Mouse (Mus musculus): ENCODE measurements at regions not wholly inside any gene's neighbourhood (a gene's known extent, or its start where the extent isn't known, plus 50 kb on each side); places are given as distances from the start of the nearest gene placed in this dataset.
"Not testable (repeated sequence)": the region's sequence is repeated elsewhere in the genome, so short reads cannot be mapped to it uniquely, and the experiment has no call there.

DNA sequence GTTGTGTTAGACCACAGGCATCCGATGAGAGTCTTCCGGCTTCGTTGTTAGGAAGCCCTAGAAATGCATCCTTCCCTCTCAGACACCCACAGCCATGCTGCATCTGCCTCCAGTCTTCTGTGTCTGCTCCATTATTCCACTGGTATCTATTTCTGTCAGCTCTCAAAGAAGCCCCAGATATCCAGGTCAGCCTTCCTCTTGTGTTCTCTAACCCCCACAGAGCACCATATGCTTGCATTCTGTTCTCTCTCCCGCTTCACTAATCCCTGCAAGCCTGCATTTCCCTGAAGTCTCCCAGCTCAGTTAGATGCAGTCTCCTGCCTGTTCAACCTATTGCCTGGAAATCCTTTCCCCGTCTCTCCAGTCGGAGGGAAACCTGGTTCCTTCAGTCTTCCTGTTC is 53.6 kb upstream of the Wdfy3 start:
- no peak for DNase-seq (ENCODE audit: low read depth)

DNA sequence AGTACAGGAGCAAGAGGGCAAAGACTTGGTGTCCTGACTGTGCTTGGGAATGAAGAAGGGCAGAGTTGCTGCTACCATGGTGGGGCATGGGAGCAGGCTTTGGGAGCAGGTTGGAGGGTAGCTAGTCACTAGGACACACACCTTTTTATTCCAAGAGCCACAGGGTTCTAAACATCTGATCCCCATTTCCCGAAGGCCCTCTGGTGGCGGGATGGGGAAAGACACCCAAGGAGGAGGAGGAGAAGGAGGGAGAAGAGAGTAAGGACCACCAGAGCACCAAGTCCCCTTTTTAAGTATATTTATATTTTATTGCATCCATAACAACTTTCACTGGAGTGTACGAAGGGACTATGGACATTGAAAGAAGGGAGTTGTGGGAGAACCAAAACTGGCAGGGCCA is 57.0 kb upstream of the Wdfy3 start:
- DNase-seq (ENCODE audit: low read depth), result no peak

DNA sequence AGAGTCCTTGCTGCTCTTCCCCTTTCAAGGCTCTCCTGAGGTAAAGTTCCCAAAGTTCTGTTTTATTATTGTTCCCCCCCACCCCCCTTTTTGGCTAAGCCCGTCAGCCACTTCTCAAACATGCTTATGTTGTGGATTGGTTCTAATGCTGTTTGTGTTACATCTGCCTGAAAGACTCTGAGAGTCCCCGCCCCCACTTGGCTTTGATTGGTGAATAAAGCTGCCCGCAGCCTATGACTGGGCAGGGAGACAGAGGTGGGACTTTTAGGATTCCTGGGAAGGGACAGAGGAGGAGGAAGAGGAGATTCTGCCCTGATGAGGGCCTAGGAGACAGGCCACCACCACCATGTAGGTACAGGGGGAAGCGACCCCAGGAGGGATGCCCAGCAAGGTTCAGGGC is 78.3 kb upstream of the Wdfy3 start:
- no peak for DNase-seq (ENCODE audit: low read depth)

DNA sequence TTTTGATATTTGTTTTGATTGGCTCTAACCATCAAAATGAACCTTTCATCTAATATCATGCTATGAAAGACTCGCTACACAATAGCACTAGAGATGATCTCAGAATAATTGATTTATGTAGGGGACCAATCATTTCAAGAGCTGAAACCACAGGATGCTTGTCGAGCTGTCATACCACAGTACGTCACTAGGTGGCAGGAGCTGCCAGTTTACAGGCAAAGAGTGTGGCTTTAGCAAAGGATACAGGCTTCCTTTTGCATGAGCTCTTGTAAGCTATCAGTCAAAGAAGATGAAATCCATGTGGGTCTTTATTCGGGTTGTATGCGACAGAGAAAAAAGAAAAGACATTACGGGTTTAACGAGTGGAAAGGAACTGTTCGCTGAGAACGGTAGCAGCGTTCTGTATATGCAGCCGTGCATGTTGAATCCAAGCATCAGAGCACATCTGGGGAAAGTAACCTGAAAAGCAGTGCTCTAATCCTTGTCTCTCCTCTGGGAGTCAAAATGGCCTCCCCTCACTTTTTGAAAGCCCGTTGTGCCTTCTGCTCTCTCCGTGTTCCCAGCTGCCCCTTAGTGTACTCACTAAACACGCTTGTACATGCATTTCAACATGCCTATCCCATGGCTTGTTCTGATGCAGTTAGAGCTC is 79.9 kb upstream of the Wdfy3 start:
- DNase-seq (ENCODE audit: low read depth), result peak; percentile 38

DNA sequence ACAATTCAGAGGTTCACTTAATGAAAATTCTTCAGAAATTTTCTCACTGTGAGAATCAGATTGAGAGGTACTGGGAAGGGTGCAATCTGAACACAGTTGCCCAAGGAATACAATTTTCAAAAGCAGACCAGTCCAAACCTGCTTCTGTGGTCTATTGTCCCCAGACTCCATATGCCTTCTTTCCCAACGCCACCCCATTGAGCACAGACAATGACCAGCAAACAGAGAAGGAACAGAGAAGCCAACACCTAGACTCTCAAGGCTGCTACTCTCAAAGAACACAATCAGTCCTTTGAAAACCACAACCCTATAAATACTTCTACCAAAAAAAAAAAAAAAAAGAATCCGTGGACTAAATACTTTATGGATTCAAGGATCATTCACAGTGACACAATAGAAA is 89.9 kb upstream of the Wdfy3 start:
- DNase-seq (ENCODE audit: low read depth), result no peak

DNA sequence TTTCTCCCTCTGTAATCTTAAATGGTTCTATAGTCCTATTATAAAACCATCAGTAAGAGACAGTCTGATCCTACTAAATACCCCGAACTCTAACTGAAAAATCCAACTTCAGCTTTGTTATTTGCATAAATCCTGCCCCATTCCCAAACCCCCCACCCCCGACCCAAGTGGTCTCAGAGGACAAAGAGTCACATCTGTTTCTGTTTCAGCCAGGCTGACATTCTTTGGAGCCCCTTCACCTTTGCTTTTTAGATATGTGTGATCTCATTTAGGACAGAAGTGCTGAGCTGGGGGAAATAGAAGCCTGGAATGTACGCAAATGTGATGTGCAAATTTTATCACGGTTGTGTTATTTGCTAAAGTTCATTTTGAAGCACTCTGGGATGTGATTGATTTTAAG is 98.3 kb upstream of the Wdfy3 start:
- no peak for DNase-seq (ENCODE audit: low read depth)

DNA sequence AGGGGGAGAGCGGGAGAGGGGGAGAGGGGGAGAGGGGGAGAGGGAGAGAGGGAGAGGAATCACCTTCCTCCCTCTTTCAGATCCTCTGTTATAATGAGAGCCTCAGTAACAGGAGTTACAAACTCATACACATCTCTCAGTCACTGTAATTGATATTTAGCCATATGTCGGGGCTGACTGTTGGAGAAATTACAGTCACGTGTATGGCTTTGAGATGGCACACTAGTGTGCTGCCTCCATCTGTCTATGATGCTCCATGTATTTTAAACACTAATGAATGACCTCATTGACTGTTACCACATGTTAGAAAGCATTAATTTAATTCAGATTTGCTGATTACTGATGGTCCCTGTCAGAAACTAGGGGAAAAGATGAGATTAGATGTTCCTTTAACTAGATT is 102.1 kb upstream of the Wdfy3 start:
- no peak for DNase-seq (ENCODE audit: low read depth)

DNA sequence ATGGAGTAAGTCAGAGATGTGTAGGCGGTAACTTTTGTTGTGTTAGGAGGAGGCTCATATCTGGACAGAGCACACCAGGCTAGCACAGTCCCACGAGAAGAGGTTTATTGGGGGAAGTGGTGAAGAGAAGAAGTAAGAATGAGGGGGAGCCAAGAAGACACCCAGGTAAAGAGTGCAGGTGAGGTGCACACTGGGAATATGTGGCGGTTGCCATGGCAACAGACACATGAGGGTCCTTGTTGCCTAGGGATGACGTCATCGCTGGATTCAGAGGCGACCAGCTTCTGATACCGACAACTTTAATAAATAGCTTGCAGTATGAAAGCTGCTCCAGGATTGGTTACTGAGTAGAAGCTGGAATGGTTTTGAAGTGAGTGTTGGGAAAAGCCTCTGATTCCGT is 110.5 kb upstream of the Wdfy3 start:
- no peak for DNase-seq (ENCODE audit: low read depth)

DNA sequence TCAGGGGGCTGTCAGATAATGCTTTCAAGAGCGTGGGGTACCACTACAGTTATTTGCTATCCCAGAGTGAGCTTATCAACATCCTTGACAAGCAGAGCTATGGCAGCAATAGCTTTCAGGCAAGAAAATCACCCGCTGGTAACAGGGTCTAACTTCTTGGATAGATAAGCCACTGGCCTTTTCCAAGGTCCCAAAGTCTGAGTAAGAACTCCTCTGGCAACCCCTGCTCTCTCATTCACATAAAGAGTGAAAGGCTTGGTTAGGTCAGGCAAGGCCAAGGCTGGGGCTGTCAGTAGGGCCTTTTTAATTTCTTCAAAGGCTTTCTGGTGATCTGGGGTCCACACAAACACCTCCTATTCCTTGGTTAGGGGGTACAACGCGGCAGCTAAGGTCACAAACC is 119.2 kb upstream of the Wdfy3 start:
- DNase-seq (ENCODE audit: low read depth), result not testable (repeated sequence)

DNA sequence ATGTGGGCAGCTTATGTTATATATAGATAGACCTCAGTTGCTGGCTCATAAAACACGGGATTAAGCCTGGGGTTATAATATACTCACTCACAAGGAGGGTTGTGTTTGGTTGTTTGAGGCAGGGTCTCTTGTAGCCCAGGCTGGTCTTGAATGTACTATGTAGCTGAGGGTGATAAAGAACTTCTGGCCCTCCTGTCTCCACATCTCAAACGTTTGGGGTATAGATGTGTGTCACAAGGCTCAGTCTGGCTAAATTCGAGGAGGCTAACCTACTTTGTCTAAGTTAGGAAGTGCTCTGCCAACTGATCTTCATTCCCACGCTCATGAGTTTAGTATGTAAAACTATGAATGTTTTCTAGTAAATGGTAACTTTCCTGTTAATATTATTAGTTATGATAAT is 136.7 kb upstream of the Wdfy3 start:
- no peak for DNase-seq (ENCODE audit: low read depth)

DNA sequence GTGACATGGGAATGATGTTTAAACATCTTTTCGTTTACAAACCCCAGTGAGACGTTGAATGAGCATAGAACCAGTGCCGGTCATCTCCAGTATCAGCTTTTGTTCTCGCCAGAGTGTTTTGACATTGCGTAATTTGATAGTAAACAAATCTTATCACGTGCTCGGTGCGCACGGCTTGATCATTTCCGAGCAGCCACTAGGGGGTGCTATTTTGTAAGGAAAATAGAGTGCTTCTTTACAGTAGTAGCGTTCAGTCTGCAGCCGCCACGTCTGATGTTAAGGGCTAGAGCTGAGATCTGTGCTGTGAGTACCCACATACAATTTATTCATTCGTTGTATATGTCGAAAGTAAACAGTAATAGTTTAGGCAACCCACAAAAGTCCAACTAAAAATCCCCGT is 137.2 kb upstream of the Wdfy3 start:
- DNase-seq (ENCODE audit: low read depth), result peak; percentile 34

DNA sequence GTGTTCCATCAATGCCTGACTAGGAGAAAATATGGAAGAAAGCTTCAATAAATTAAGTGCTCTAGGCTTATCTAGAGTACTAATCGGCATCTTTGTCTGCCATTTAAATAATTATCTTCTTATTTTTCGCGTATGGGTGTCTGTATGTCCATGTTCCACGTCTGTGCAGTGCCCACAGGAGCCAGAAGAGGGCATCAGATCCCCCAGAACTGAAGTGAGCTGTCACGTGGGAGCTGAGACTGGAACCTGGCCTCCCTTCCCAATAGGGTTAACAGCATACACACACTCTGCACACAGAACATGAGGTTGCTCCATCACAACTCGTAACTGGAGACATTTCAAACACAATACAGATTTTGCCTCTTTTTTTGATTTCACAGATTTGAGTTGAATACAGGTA is 143.4 kb upstream of the Wdfy3 start:
- no peak for DNase-seq (ENCODE audit: low read depth)

DNA sequence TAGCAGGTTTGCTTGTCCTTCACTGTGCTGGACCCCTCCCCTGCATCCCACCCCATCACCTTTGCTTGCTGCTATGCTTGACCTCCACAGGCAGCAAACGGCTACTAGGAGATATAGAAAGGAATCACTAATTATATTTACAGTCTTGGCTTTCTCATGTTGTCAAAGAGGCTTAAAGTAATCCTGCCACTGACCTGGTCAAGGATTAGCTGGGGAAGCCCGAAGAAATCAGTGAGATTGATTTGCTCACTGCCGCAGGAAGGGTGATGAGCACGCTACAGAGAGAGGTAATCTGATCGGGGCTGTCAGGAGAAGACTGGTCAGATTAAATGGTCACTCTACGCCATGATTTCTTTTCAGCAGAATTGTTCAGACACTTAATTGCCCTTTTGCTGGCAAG is 157.4 kb upstream of the Wdfy3 start:
- no peak for DNase-seq (ENCODE audit: low read depth)

DNA sequence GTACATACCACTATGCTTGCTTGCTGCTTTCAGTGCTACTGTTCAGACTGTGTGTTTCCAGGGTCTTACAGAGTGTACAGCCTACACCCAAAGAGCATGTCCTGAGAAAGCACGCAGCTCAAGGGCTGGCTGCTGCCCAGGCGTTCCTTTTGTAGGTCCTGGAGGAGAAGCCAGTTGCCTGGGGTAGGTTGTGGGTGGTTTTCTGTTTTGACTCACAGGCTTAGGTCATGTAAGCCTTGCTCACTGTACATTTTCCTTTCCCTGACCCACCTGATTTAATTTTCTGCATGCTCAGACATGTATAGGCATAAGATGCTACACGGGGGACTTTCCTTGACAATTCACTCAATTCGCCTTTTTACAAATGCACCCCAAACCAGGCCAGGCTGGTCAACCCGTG is 172.9 kb upstream of the Wdfy3 start:
- no peak for DNase-seq (ENCODE audit: low read depth)

DNA sequence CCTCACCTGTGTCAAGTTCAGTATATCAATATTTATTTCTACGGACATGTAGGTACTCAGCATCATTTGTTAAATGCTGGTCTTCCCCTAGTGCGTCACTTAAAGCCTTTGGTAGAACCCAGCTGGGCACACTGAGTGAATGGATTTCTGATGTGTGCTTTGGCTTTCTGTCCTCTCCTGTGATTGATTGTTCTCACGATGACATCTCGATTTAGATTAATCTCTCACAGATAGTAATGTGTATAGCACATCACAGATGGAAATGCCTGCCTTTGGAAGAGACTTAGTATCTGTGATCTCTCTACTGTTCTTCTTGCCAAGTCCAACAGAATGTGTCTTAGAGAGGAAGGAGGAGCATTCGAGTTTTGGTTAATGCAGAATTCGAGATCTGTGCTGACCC is 175.0 kb upstream of the Wdfy3 start:
- DNase-seq (ENCODE audit: low read depth), result no peak

DNA sequence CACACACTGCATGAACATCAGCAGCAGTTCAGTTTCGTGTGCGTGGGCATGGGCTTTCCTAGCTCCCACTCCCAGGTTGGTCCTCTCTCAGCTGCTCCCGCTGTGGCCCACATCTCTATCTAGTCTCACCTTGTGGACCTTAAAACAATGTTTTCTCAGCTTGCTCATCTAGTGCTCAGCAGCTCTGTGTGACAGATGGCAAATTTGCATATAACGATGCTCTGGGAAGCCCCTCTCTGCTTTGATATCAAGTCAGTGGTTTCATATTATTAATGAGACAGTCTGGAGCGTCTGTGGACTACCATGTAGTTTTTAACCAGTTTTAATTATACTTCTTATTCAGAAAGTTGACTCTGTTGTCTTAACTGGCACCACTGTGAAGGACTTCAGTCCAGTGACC is 179.0 kb upstream of the Wdfy3 start:
- no peak for DNase-seq (ENCODE audit: low read depth)

DNA sequence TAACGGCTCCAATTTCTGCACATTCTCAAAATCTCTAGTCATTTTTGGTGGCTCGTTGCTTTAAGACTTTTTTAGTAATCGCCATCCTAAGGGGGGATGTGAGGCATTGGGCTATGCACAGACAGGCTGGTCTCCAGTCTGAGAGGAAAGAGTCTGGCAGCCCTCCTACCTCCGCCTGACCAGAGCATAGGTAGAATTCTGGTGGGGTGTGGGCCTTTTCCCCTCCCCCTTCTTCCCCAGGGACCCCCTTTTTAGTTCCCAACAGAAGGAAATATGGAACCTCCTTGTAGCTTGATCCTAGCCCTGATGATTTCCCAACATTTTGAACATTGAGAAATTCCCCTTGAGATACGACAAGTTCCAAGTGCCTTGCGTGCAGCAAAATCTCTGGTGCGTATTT is 181.4 kb upstream of the Wdfy3 start:
- no peak for DNase-seq (ENCODE audit: low read depth)

DNA sequence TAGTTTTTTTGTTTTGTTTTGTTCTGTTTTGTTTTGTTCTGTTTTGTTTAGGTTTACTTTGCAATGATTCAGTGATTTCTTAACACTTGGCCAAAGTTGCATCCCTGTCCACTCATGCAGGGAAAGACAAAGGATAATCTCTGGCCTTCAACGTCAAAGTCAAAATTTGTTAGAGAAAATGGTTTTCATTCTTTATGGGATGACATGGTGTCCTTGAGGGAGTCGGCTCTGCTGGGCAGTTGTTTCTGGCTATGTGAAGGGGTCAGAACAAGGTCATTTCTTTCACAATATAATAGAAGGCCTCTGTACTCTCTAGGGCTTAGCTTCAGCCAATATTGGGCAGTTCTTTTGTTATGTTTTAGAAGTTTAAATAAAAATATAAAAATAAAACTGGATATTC is 184.1 kb upstream of the Wdfy3 start:
- DNase-seq (ENCODE audit: low read depth), result no peak

DNA sequence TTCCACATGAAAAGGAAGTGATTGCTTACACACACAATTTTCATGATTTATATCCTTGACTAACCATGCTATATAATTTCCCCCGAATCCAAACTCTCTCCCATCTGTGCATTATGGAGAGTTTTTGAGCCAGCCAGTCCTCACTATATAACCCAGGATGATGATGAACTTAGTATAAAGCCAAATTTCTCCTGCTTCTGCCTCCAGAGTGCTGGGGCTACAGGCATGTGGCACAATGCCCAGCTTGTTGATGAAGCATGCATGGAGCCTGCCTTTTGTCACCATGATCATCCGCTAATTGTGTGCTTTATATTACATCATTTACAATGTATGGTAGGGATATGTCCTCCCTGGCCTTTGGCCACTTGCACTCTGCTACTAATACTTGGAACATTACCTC is 187.4 kb upstream of the Wdfy3 start:
- DNase-seq (ENCODE audit: low read depth), result no peak

DNA sequence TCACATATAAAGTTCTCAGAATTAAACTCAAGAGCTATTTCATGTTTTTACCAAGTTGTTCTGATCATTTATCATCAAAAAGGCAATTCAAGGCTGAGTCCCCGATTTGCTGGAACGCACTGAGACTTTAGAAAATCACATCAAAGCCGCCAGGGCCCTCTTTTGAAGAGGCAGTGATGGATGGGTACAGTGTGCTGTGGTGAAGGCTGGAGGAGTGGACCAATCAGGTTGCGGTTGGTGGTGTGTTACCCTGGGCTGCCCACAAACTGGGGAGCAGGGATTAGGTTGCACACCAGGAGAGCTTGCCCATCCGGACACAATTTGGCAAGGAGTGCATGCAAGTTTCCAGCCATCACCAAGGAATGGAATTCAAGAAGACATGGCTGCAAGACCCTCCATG is 191.9 kb upstream of the Wdfy3 start:
- DNase-seq (ENCODE audit: low read depth), result no peak

DNA sequence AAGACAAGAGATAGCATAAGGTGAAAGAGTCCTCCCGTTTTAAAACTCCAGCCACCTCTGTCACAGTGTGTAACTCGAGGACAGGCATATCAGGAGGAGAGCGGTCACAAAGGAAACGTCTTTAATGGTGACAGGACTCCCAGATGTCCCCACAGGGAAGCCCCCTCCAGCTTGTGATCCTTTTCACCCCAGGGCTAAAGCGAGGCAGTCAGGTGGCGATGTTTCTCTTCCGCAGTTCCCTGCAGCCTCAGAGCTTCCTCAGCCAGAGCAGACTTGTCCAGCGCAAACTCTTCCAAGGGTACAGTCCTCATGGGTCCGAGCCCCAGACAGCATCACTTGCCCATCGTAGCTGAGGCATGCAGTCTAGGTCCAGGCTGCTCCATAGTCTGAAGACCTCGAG is 196.7 kb upstream of the Wdfy3 start:
- no peak for DNase-seq (ENCODE audit: low read depth)

DNA sequence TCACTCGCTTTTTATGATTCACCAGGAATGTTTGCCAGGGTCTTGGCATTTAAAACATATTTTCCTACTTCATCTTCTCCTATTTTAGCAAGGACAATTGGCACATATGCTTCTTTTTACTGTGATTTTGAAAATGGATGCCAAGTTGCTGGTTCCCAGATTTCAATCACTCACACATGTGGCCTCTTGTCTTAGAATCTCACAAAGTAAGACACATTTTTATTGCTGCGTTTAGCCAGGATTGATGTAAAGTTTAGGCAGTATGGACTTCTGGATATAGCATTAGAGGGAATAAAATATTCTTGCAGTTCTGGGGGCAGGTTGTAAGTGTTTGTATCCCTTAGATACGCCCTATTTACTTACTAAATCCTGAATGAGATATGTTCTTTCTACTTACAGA is 197.4 kb upstream of the Wdfy3 start:
- no peak for DNase-seq (ENCODE audit: low read depth)

DNA sequence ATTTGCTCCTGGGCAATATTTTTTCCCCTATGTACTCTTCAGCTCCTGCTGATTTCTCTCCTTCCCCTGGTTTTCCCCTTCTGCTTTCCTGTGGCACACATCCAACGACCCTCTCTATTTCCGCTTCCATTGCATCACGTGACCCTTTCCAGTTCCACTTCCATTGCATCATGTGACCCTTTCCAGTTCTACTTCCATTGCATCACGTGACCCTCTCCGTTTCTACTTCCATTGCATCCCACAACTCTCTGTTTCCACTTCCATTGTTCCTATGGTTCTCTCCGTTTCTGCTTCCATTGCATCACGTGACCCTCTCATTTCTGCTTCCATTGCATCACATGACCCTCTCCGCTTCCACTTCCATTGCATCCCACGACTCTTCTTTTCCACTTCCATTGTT is 199.5 kb upstream of the Wdfy3 start:
- no peak for DNase-seq (ENCODE audit: low read depth)

DNA sequence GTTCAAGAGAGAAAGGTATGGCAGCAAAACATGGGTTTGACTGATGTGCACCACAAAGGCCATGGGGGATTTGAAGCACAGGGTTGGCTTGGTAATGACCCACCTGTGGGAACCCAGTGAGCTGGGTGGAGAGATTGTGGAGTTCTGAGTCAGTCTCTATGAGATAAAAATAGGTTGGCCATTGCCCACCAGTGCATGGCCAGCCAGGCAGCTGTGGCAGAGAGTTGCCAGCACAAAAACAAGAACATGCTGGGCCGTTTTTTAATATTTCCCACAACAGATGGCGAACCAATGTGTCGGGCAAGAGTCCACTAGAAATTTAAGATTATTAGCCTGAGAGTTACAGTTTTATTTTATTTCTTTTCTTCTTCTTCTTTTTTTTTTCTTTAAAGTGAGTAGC is 205.6 kb upstream of the Arhgap24 start:
- no peak for DNase-seq (ENCODE audit: low read depth)

DNA sequence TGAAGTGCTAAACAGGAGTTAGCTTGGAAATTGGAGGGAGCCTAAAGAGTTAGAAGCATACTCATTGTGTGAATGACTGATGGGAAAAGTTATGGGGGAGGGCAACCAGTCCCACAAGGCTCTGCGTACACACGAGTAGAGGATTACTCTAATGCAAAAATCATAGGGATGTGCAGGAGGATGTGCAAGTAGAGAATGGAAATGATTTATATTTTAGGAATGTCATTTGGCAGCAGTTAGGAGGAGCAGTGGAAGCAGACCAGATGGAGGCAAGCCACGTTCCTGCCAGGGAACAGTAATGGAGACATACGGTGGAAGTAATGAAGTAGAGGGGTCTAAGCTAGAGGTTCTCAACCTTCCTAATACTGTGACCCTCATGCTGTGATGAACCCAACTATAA is 194.1 kb upstream of the Arhgap24 start:
- no peak for DNase-seq (ENCODE audit: low read depth)
